Mouse (Mus musculus) heart, postnatal 0 days (tissue): Measurements from ENCODE around the gene Phactr3. TPM values are rescaled to one million over a fixed set of nuclear protein-coding genes. Genes with fewer than 3 reads are reported as not detected.

Source experiments
- ATAC-seq: fragments of 200-750 bp; cut with Nextera tagmentation; 2 replicates; pipeline ENCODE4 v1.8.0; 2017; ENCODE audit warnings: low read depth, moderate number of reproducible peaks, moderate library complexity; ENCODE audit not compliant: insufficient read depth
- DNase-seq: peaks from one replicate; pipeline ENCODE4 v3.0.0-alpha.2; 2016; ENCODE audit warnings: low spot score
- H3K27ac ChIP-seq: fragments of 300-500 bp; sonication (generic); 2 replicates; pipeline ENCODE4 v1.5.1; 2014; ENCODE audit warnings: low read depth, mild to moderate bottlenecking
- H3K27me3 ChIP-seq: fragments of 300-500 bp; sonication (generic); 2 replicates; pipeline ENCODE4 v1.6.1; 2014; ENCODE audit warnings: low read length, mixed read lengths; ENCODE audit not compliant: control insufficient read depth, insufficient read depth
- H3K36me3 ChIP-seq: fragments of 300-500 bp; sonication (generic); replicated peaks from 2 replicates; pipeline ENCODE4 v1.6.1; 2014; ENCODE audit warnings: low read length, mixed read lengths; ENCODE audit not compliant: control insufficient read depth, insufficient read depth
- H3K4me1 ChIP-seq: fragments of 300-500 bp; sonication (generic); 2 replicates; pipeline ENCODE4 v1.6.1; 2014; ENCODE audit warnings: antibody characterized with exemption; ENCODE audit not compliant: control insufficient read depth, insufficient read depth
- H3K4me2 ChIP-seq: fragments of 300-500 bp; sonication (generic); 2 replicates; pipeline ENCODE4 v1.6.1; 2014; ENCODE audit warnings: low read depth, mild to moderate bottlenecking, low read length, moderate library complexity
- H3K4me3 ChIP-seq: fragments of 300-500 bp; sonication (generic); 2 replicates; pipeline ENCODE4 v1.5.1; 2014; ENCODE audit warnings: low read depth, low read length
- H3K9ac ChIP-seq: fragments of 300-500 bp; sonication (generic); replicated peaks from 2 replicates; pipeline ENCODE4 v1.6.1; 2014; ENCODE audit warnings: low read depth, low read length, mixed read lengths
- H3K9me3 ChIP-seq: fragments of 300-500 bp; sonication (generic); replicated peaks from 2 replicates; pipeline ENCODE4 v1.6.1; 2016; ENCODE audit warnings: low read length; ENCODE audit not compliant: control insufficient read depth
- CTCF ChIP-seq: IDR thresholded peaks from 2 replicates; pipeline ENCODE4 v1.5.1; 2016; ENCODE audit warnings: antibody characterized with exemption, control low read depth, low read depth
- EP300 ChIP-seq: IDR thresholded peaks from 2 replicates; pipeline ENCODE4 v1.6.1; 2016; ENCODE audit warnings: antibody characterized with exemption, low read depth
- WGBS: fragments of 180-500 bp; shearing (Covaris S2); extraction: QIAGEN DNeasy Blood & Tissue Kit; methylation state at CpG from one replicate; pipeline ENCODE4 v1.1.7; 2014; 5-methylcytosine and 5-hydroxymethylcytosine counted together
- polyA plus RNA-seq: library from polyadenylated mRNA; unstranded; fragments of >200 nt; fragmentation: Nextera tagmentation; extraction: Ambion mirVana; gene quantifications from 2 replicates; pipeline ENCODE4 v1.2.1, GENCODE M21; 2015
- total RNA-seq: library from RNA; depleted of rRNA; stranded (reverse); fragments of >200 nt; gene quantifications from 2 replicates; pipeline ENCODE4 v1.2.3, GENCODE M21; 2014; ENCODE audit warnings: low replicate concordance; rRNA removed

Phactr3 gene
- total and polyA plus RNA-seq, 2 experiments from 2014 or later: 3.6 to 4.0 TPM

DNA sequence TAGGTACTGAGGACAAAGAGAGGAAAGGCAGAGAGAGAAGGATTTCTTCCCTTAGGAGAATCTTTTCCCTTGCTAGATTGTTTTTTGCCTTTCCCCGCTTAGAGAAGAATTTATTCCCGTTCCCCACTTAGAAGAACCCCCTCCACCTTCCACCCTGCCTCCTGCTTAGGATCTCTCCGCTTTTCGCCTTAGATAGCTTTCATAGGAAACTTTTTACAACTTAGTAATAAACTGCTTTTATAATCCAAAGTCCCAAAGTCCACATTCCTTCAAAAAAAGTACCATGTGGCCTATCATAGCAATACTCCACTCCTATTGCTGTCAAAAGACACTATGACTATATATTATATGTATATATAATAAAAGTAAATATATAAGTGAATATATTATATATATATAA is 223.8 kb downstream of the Phactr3 start:
- no peaks in the 10 kb centered on the region for H3K9me3 ChIP-seq
- 72% methylated on average over 4 of the region's 4 CpGs for WGBS
- TF ChIP-seq CTCF: no peak
- TF ChIP-seq EP300: no peak
- no peak overlapping the region for H3K4me3 ChIP-seq
- H3K36me3 ChIP-seq: no peaks in the 10 kb centered on the region
- H3K9ac ChIP-seq: no peak overlapping the region
- H3K4me2 ChIP-seq: no peak overlapping the region
- no peak for ATAC-seq
- no peaks in the 10 kb centered on the region for H3K4me1 ChIP-seq
- no peak overlapping the region for H3K27ac ChIP-seq
- H3K27me3 ChIP-seq: no peaks in the 10 kb centered on the region
- no peak for DNase-seq

Other genes starting within 250 kb of the Phactr3 start
- gene Gm14327, start 221.9 kb upstream of the Phactr3 start, total RNA-seq: 0.46 TPM in 1 of 2 replicates, not detected in the other
- gene Gm14327, start 221.9 kb upstream of the Phactr3 start, polyA plus RNA-seq: 5.6 and 5.7 TPM in 2 replicates
- not detected in 2 replicates for gene Zfp972, start 193.4 kb upstream of the Phactr3 start, total RNA-seq
- gene Zfp972, start 193.4 kb upstream of the Phactr3 start, polyA plus RNA-seq: 0.38 and 0.89 TPM in 2 replicates
- gene Gm14326, start 161.7 kb upstream of the Phactr3 start, total RNA-seq: 7.3 and 12.3 TPM in 2 replicates
- 30.4 and 37.8 TPM in 2 replicates for gene Gm14326, start 161.7 kb upstream of the Phactr3 start, polyA plus RNA-seq
- 9.7 and 24.4 TPM in 2 replicates for gene Zfp971, start 95.7 kb upstream of the Phactr3 start, total RNA-seq
- 13.6 and 15.2 TPM in 2 replicates for gene Zfp971, start 95.7 kb upstream of the Phactr3 start, polyA plus RNA-seq
- 4.6 and 9.7 TPM in 2 replicates for gene Zfp931, start 40.5 kb upstream of the Phactr3 start, total RNA-seq
- gene Zfp931, start 40.5 kb upstream of the Phactr3 start, polyA plus RNA-seq: 7.7 and 8.8 TPM in 2 replicates